Mouse (Mus musculus) neural tube, embryonic 14.5 days (tissue): Measurements from ENCODE around the gene Wdr4. TPM values are rescaled to one million over a fixed set of nuclear protein-coding genes. Genes with fewer than 3 reads are reported as not detected.

Experiments used
- ATAC-seq: fragments of 200-750 bp; cut with Nextera tagmentation; 2 replicates; pipeline ENCODE4 v1.8.0; 2017; ENCODE audit warnings: low read depth, mild to moderate bottlenecking, moderate TSS enrichment, moderate library complexity
- H3K27ac ChIP-seq: fragments of 300-500 bp; sonication (generic); 2 replicates; pipeline ENCODE4 v1.5.1; 2014; ENCODE audit warnings: low read depth, mild to moderate bottlenecking, control low read depth, low read length, moderate library complexity, mixed read lengths
- H3K27me3 ChIP-seq: fragments of 300-500 bp; sonication (generic); 2 replicates; pipeline ENCODE4 v1.6.1; 2014; ENCODE audit warnings: low read length; ENCODE audit not compliant: control insufficient read depth, insufficient read depth
- H3K36me3 ChIP-seq: fragments of 300-500 bp; sonication (generic); 2 replicates; pipeline ENCODE4 v1.6.1; 2014; ENCODE audit warnings: low read length, mixed read lengths; ENCODE audit not compliant: control insufficient read depth, insufficient read depth
- H3K4me1 ChIP-seq: fragments of 300-500 bp; sonication (generic); 2 replicates; pipeline ENCODE4 v1.6.1; 2014; ENCODE audit warnings: low read length; ENCODE audit not compliant: control insufficient read depth, insufficient read depth
- H3K4me2 ChIP-seq: fragments of 300-500 bp; sonication (generic); 2 replicates; pipeline ENCODE4 v1.6.1; 2014; ENCODE audit warnings: mild to moderate bottlenecking, low read depth, low read length, control low read depth
- H3K4me3 ChIP-seq: fragments of 300-500 bp; sonication (generic); 2 replicates; pipeline ENCODE4 v1.5.1; 2014; ENCODE audit warnings: low read depth, low read length, control low read depth, mixed read lengths
- H3K9ac ChIP-seq: fragments of 300-500 bp; sonication (generic); replicated peaks from 2 replicates; pipeline ENCODE4 v1.6.1; 2014; ENCODE audit warnings: low read depth, mild to moderate bottlenecking, control low read depth, low read length, mixed read lengths
- H3K9me3 ChIP-seq: fragments of 300-500 bp; sonication (generic); 2 replicates; pipeline ENCODE4 v1.6.1; 2016; ENCODE audit warnings: low read length; ENCODE audit not compliant: control insufficient read depth
- WGBS: fragments of 180-500 bp; shearing (Covaris S2); extraction: QIAGEN DNeasy Blood & Tissue Kit; methylation state at CpG from one replicate; pipeline ENCODE4 v1.1.7; 2014; 5-methylcytosine and 5-hydroxymethylcytosine counted together
- polyA plus RNA-seq: library from polyadenylated mRNA; unstranded; fragments of >200 nt; fragmentation: Nextera tagmentation; extraction: Ambion mirVana; gene quantifications from 2 replicates; pipeline ENCODE4 v1.2.1, GENCODE M21; 2014

Wdr4 gene
- polyA plus RNA-seq, 1 experiment from 2014 or later = 29.9 TPM

DNA sequence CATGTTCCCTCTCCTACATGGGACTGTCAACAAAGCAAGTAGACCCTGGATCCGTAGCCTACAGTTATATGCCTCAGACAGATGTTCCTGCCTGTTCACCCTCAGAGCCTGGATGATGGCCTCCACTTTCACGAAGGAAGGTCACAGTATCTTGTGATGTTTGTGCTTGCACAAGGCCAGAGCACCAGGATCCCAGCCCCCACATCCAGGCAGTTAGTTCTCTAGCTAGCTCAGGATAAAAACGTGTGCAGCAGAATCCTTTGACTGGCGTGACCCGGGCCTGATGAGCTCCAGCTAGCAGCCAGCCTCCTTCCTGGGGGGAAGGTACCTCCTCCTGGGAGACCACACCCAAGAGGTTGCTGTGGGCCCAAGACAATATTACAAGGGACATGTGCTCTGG, 51.3 kb downstream of the Wdr4 start:
- no peak overlapping the region for H3K4me2 ChIP-seq
- WGBS = 82% methylated on average over 5 of the region's 5 CpGs
- ATAC-seq = no peak
- no peak overlapping the region for H3K27ac ChIP-seq
- H3K4me1 ChIP-seq = peaks cover 6% of the 10 kb centered on the region
- peaks cover 23% of the 10 kb centered on the region for H3K36me3 ChIP-seq
- no peak overlapping the region for H3K4me3 ChIP-seq
- no peak overlapping the region for H3K9ac ChIP-seq
- H3K27me3 ChIP-seq = no peaks in the 10 kb centered on the region
- H3K9me3 ChIP-seq = no peaks in the 10 kb centered on the region

DNA sequence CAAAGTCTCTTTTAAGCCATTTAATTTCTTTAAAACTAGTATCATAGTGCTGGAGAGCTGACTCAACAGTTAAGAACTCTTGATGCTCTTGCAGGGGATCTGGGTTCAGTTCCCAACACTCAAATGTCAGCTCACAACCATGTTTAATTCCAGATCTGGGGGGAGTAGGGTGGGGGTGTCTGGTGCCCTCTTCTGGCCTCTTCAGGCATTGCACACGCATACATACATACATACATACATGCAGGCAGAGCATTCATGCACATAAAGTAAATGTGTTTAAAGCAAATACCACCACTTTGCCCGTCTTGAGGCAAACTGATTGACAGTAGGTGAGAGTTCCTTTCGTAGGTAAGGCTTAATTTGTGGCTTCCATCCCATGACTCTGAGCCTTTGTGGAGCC, 52.9 kb downstream of the Wdr4 start:
- Histone ChIP-seq H3K4me2 (no peak overlapping the region), H3K4me1 (peaks cover 6% of the 10 kb centered on the region), H3K27ac (no peak overlapping the region), H3K27me3 (no peaks in the 10 kb centered on the region), H3K9ac (no peak overlapping the region), H3K36me3 (peaks cover 20% of the 10 kb centered on the region), H3K4me3 (no peak overlapping the region), H3K9me3 (no peaks in the 10 kb centered on the region)
- ATAC-seq = no peak
- 98% methylated on average over 3 of the region's 3 CpGs for WGBS

DNA sequence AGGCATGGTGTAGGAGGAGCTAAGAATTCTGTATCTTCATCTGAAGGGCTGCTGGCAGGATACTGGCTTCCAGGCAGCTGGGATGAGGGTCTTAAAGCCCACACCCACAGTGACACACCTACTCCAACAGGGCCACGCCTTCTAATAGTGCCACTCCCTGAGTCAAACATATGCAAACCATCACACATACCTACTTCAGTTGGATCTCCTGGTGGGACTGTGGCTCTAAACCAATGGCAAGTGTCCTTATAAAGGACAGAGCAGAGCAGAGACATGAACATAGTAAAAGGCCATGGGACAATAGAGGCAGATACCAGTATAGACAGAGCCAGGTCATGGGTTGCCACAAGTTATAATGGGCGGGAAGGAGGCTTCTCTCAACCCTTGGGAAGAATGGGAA, 57.3 kb downstream of the Wdr4 start:
- no peak overlapping the region for H3K27ac ChIP-seq
- H3K4me3 ChIP-seq = no peak overlapping the region
- H3K4me2 ChIP-seq = no peak overlapping the region
- no peaks in the 10 kb centered on the region for H3K4me1 ChIP-seq
- no peak overlapping the region for H3K9ac ChIP-seq
- no peaks in the 10 kb centered on the region for H3K9me3 ChIP-seq
- no peak for ATAC-seq
- H3K27me3 ChIP-seq = no peaks in the 10 kb centered on the region
- WGBS = 91% methylated on average over 2 of the region's 2 CpGs
- H3K36me3 ChIP-seq = peaks cover 29% of the 10 kb centered on the region

DNA sequence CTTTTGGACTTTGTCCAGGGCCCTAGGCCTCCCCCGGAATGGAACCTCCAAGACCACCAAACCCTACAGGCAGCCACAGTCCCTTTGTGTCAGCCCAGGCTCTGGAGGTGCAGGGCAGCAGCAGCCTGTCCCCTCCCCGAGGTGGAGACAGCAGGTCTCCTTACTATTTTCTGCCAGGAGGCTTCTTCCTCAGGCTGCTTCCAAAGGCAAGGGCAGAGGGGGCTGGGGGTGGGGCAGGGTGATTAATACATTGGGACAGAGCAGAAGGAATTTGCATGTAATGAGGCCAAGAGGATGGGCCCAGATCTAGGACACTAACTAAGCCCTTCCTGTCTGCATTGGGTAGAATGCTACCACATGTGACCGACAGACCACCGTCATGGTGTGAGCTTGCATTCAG, 59.4 kb downstream of the Wdr4 start:
- H3K9ac ChIP-seq = no peak overlapping the region
- peaks cover 18% of the 10 kb centered on the region for H3K36me3 ChIP-seq
- no peaks in the 10 kb centered on the region for H3K4me1 ChIP-seq
- H3K4me3 ChIP-seq = no peak overlapping the region
- ATAC-seq = no peak
- no peaks in the 10 kb centered on the region for H3K9me3 ChIP-seq
- H3K4me2 ChIP-seq = no peak overlapping the region
- no peaks in the 10 kb centered on the region for H3K27me3 ChIP-seq
- WGBS = 75% methylated on average over 4 of the region's 4 CpGs
- H3K27ac ChIP-seq = no peak overlapping the region

DNA sequence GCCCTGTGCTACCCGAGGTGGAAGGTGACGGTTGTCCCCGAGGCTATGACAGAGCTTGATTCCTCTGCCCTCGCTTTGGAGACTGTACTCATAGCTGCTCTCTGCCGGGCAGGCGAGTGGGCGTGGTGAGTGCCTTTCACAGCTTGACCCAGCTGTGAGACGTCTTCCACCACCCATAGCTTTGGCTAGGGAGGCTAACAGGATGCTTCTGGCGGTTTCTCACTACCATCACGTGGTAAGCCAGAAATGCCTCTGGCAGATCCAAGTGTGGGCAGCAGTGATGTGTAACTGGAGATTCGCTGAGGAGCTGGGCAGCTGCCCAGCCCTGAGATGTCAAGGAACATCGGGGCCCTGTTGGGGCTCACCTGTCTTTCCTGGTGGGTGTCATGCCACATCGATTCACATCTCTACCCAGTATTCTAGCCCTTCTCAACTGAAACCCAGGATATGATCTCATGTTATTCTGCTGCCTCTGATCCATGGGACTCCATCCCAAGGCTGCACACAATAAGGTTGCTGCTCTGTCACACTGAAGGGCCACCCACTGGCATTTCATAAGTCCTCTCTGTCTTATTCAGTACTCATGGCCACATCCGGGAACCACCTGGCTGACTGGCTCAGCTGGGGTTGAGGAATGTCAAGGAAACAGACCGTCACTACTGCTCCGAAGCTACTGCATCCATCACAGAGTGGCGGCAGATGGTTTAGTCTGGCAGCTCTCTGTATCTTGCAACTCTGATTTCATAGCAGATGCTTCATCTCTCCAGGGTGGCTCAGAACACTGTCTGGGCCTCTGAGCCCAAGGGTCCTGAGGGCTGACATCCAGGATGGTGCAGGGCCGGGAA, 62.8 kb downstream of the Wdr4 start:
- H3K4me2 ChIP-seq = no peak overlapping the region
- no peak overlapping the region for H3K4me3 ChIP-seq
- no peak overlapping the region for H3K27ac ChIP-seq
- ATAC-seq = no peak
- no peak overlapping the region for H3K9ac ChIP-seq
- peaks cover 18% of the 10 kb centered on the region for H3K36me3 ChIP-seq
- no peaks in the 10 kb centered on the region for H3K4me1 ChIP-seq
- no peaks in the 10 kb centered on the region for H3K27me3 ChIP-seq
- 74% methylated on average over 18 of the region's 18 CpGs for WGBS
- no peaks in the 10 kb centered on the region for H3K9me3 ChIP-seq

DNA sequence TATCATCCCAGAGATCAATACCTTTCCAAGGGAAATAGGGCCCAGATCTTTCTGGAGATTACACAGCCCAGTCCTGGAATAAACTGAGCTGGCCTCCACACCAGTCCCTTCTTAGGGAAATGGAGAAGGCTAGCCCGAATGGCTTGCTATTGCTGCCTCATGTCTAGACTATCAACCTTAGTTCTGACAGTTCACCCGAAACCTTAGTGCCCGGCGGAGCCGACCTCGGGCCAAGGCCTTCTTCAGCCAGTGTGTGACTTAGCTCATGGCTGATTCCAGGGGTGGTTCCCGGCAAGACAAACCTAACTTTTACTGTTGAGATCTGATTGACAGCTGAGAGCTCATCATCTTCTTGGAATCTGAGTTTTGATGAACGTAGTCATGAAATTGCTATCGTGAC, 65.7 kb downstream of the Wdr4 start:
- no peak overlapping the region for H3K27ac ChIP-seq
- peaks cover 4% of the 10 kb centered on the region; the same call in 1 of the 2 replicates for H3K36me3 ChIP-seq
- no peak for ATAC-seq
- WGBS = 83% methylated on average over 9 of the region's 9 CpGs
- no peak overlapping the region for H3K4me2 ChIP-seq
- no peak overlapping the region for H3K4me3 ChIP-seq
- no peak overlapping the region for H3K9ac ChIP-seq
- no peaks in the 10 kb centered on the region for H3K27me3 ChIP-seq
- no peaks in the 10 kb centered on the region for H3K9me3 ChIP-seq
- peaks cover 16% of the 10 kb centered on the region for H3K4me1 ChIP-seq

DNA sequence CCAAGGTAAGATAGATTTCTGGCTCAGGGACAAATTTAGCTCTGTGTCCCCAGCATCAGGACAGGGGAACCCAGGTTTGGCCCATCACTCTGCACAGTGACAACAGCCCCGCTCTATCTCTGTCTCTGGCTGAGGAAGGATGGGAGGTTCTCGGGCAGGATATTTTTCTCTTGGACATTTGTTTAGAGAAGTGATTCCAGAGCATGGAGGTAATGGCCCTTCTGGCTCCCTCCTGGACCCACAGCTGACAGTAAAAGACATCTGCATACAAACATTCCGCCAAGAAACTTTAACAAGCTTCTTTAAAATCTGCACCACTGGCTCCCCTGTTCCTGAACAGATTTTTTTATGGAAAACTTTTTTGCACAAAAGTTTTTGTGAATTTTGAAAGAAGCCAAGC, 66.3 kb downstream of the Wdr4 start:
- H3K4me3 ChIP-seq = no peak overlapping the region
- ATAC-seq = no peak
- H3K9me3 ChIP-seq = no peaks in the 10 kb centered on the region
- WGBS = 81% methylated on average over 3 of the region's 3 CpGs
- H3K27ac ChIP-seq = no peak overlapping the region
- H3K4me2 ChIP-seq = no peak overlapping the region
- no peaks in the 10 kb centered on the region for H3K36me3 ChIP-seq
- H3K9ac ChIP-seq = no peak overlapping the region
- H3K4me1 ChIP-seq = peaks cover 16% of the 10 kb centered on the region
- H3K27me3 ChIP-seq = no peaks in the 10 kb centered on the region

DNA sequence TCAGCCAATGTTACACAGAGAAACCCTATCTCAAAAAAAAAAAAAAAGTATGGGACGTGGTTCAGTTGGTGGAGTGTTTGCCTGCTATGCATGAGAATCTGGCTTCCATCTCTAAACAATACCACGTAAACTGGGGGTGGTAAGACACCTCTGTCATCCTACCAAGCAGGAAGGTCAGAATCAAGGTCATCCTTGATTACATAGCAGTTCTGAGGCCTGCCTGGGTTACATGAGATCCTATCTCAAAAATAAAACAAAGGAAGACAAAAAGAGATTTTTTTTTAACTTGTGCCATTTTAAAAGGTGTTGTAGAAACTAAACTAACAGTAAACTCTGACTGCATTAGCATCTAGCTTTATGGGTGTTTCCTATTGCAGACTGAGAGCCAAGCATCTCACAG, 67.0 kb downstream of the Wdr4 start:
- peaks cover 16% of the 10 kb centered on the region for H3K4me1 ChIP-seq
- no peaks in the 10 kb centered on the region for H3K27me3 ChIP-seq
- ATAC-seq = no peak
- no peak overlapping the region for H3K4me2 ChIP-seq
- H3K27ac ChIP-seq = no peak overlapping the region
- H3K9me3 ChIP-seq = no peaks in the 10 kb centered on the region
- H3K36me3 ChIP-seq = no peaks in the 10 kb centered on the region
- no peak overlapping the region for H3K4me3 ChIP-seq
- WGBS = 79% methylated on average over 2 of the region's 2 CpGs
- H3K9ac ChIP-seq = no peak overlapping the region

DNA sequence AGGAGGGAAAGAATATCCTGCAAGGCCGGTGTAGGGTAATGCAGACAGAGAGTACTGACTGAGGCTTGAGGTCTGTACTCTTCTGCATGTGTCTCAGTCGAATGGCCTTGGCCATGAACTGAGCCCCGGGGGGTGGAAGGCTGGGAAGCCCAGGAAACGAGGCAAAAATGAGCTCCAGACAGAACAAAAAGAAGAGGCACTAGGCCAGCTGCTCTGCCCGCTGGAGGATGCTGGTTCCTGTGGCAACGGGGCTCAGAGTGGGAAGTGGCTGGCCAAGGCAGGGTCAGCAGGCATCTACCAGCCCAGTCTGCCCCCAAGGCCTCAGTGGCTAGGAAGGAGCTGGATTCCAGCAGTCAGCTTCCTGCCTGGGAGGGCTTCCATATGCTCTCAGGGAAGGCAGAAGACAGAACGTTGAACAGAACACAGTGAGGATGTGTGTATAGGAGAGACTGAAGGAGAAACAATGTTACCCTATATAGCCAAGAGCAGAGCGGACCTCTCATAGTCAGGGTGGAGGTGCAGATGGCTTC, 68.5 kb downstream of the Wdr4 start:
- Histone ChIP-seq H3K27me3 (no peaks in the 10 kb centered on the region), H3K4me3 (no peak overlapping the region), H3K4me2 (no peak overlapping the region), H3K4me1 (peaks cover 16% of the 10 kb centered on the region), H3K36me3 (no peaks in the 10 kb centered on the region), H3K9me3 (no peaks in the 10 kb centered on the region), H3K27ac (peak overlapping the region; percentile 80), H3K9ac (peak overlapping the region; percentile 25; the same call in 1 of the 2 replicates)
- peak; percentile 80 for ATAC-seq
- 19% methylated on average over 8 of the region's 8 CpGs for WGBS
